Mouse (Mus musculus) intestine, embryonic 15.5 days (tissue): ENCODE data around the gene Naa38. TPM values are rescaled to one million over a fixed set of nuclear protein-coding genes. Genes with fewer than 3 reads are reported as not detected.

Source experiments
- ATAC-seq: fragments of 200-750 bp; cut with Nextera tagmentation; 2 replicates; pipeline ENCODE4 v1.8.0; 2017; ENCODE audit warnings: moderate TSS enrichment, moderate library complexity
- H3K27ac ChIP-seq: fragments of 300-500 bp; sonication (generic); 2 replicates; pipeline ENCODE4 v1.5.1; 2015; ENCODE audit warnings: mild to moderate bottlenecking, inconsistent platforms
- H3K27me3 ChIP-seq: fragments of 300-500 bp; sonication (generic); replicated peaks from 2 replicates; pipeline ENCODE4 v1.6.1; 2015; ENCODE audit warnings: inconsistent platforms
- H3K36me3 ChIP-seq: fragments of 300-500 bp; sonication (generic); 2 replicates; pipeline ENCODE4 v1.6.1; 2015; ENCODE audit warnings: inconsistent platforms
- H3K4me1 ChIP-seq: fragments of 300-500 bp; sonication (generic); replicated peaks from 2 replicates; pipeline ENCODE4 v1.6.1; 2015; ENCODE audit warnings: inconsistent platforms
- H3K4me2 ChIP-seq: fragments of 300-500 bp; sonication (generic); replicated peaks from 2 replicates; pipeline ENCODE4 v1.6.1; 2015; ENCODE audit warnings: mild to moderate bottlenecking, inconsistent platforms
- H3K4me3 ChIP-seq: fragments of 300-500 bp; sonication (generic); replicated peaks from 2 replicates; pipeline ENCODE4 v1.5.1; 2015; ENCODE audit warnings: inconsistent platforms
- H3K9ac ChIP-seq: fragments of 300-500 bp; sonication (generic); 2 replicates; pipeline ENCODE4 v1.6.1; 2015; ENCODE audit warnings: inconsistent platforms
- H3K9me3 ChIP-seq: fragments of 300-500 bp; sonication (generic); 2 replicates; pipeline ENCODE4 v1.6.1; 2016; ENCODE audit warnings: inconsistent platforms
- WGBS: fragments of 180-500 bp; shearing (Covaris S2); methylation state at CpG from one replicate; pipeline ENCODE4 v1.1.7; 2015; 5-methylcytosine and 5-hydroxymethylcytosine counted together
- polyA plus RNA-seq: library from polyadenylated mRNA; unstranded; fragments of >200 nt; fragmentation: Nextera tagmentation; extraction: Ambion mirVana; gene quantifications from 2 replicates; pipeline ENCODE4 v1.2.1, GENCODE M21; 2015

Gene Naa38
- polyA plus RNA-seq, 1 experiment from 2014 or later = 154 TPM

- WGBS = 31% methylated on average over 11 of the region's 11 CpGs
These were observed 1.5 kb downstream of the Naa38 start for GRCm38 (mm10) chr11:69396772-69397171.

GRCm38 (mm10) chr11:69397581-69398057 lies 2.3 kb downstream of the Naa38 start:
- Histone ChIP-seq H3K27ac (peak overlapping the region; percentile 98), H3K36me3 (peaks cover 27% of the 10 kb centered on the region), H3K27me3 (no peaks in the 10 kb centered on the region), H3K4me3 (peak overlapping the region; percentile 32), H3K4me2 (peak overlapping the region; percentile 65), H3K9ac (peak overlapping the region; percentile 51), H3K4me1 (peaks cover 41% of the 10 kb centered on the region), H3K9me3 (no peaks in the 10 kb centered on the region)
- 23% methylated on average over 24 of the region's 24 CpGs for WGBS
- ATAC-seq = no peak

More at GRCm38 (mm10) chr11:69396772-69397171, 1.5 kb downstream of the Naa38 start:
- no peaks in the 10 kb centered on the region for H3K9me3 ChIP-seq
- H3K9ac ChIP-seq = peak overlapping the region; percentile 93
- peak overlapping the region; percentile 71 for H3K4me3 ChIP-seq
- ATAC-seq = no peak
- no peaks in the 10 kb centered on the region for H3K27me3 ChIP-seq
- H3K4me2 ChIP-seq = peak overlapping the region; percentile 65
- peaks cover 41% of the 10 kb centered on the region for H3K4me1 ChIP-seq
- H3K36me3 ChIP-seq = peaks cover 21% of the 10 kb centered on the region
- H3K27ac ChIP-seq = peak overlapping the region; percentile 98

- no peak for ATAC-seq
- Histone ChIP-seq H3K4me1 (peaks cover 41% of the 10 kb centered on the region), H3K9me3 (no peaks in the 10 kb centered on the region), H3K27me3 (no peaks in the 10 kb centered on the region), H3K4me2 (peak within 1 kb of the TSS; percentile 65), H3K27ac (peak within 1 kb of the TSS; percentile 98), H3K9ac (peak within 1 kb of the TSS; percentile 51), H3K4me3 (peak within 1 kb of the TSS; percentile 32), H3K36me3 (peaks cover 27% of the 10 kb centered on the region)
- WGBS = 12% methylated on average over 16 of the region's 16 CpGs
These were observed 2.8 kb downstream of the Naa38 start, which contains the start of gene Tmem88 for GRCm38 (mm10) chr11:69398059-69398458. Tmem88 (minus strand) TSS chr11:69398234.

GRCm38 (mm10) chr11:69398486-69399200 lies 3.4 kb downstream of the Naa38 start:
- Histone ChIP-seq H3K27ac (no peak overlapping the region), H3K9ac (no peak overlapping the region; the same call in 1 of the 2 replicates)

GRCm38 (mm10) chr11:69399201-69400082 lies 4.2 kb downstream of the Naa38 start:
- no peak for ATAC-seq
- H3K27ac ChIP-seq = 0 out of 2 replicates have a peak overlapping the region, but pooled peaks have one; percentile 36
- H3K9ac ChIP-seq = peak overlapping the region; percentile 10; the same call in 1 of the 2 replicates
- 42% methylated on average over 66 of the region's 66 CpGs for WGBS
- no peaks in the 10 kb centered on the region for H3K27me3 ChIP-seq
- H3K4me2 ChIP-seq = peak overlapping the region; percentile 65
- H3K4me3 ChIP-seq = no peak overlapping the region
- no peaks in the 10 kb centered on the region for H3K9me3 ChIP-seq
- H3K4me1 ChIP-seq = peaks cover 39% of the 10 kb centered on the region
- H3K36me3 ChIP-seq = peaks cover 38% of the 10 kb centered on the region

More at GRCm38 (mm10) chr11:69398486-69399200, 3.4 kb downstream of the Naa38 start:
- no peak for ATAC-seq
- Histone ChIP-seq H3K27me3 (no peaks in the 10 kb centered on the region), H3K4me2 (peak overlapping the region; percentile 65), H3K36me3 (peaks cover 31% of the 10 kb centered on the region), H3K9me3 (no peaks in the 10 kb centered on the region), H3K4me1 (peaks cover 41% of the 10 kb centered on the region), H3K4me3 (peak overlapping the region; percentile 32; the same call in 1 of the 2 replicates)
- WGBS = 40% methylated on average over 21 of the region's 21 CpGs

- H3K4me1 ChIP-seq = peaks cover 39% of the 10 kb centered on the region
- no peak overlapping the region for H3K27ac ChIP-seq
- H3K36me3 ChIP-seq = peaks cover 44% of the 10 kb centered on the region
These were observed 5.0 kb downstream of the Naa38 start for GRCm38 (mm10) chr11:69400083-69400850.

GRCm38 (mm10) chr11:69401210-69401637 lies 5.9 kb downstream of the Naa38 start:
- 21% methylated on average over 22 of the region's 22 CpGs for WGBS
- Histone ChIP-seq H3K9ac (no peak overlapping the region), H3K27ac (no peak overlapping the region), H3K36me3 (peaks cover 54% of the 10 kb centered on the region), H3K4me3 (no peak overlapping the region), H3K9me3 (no peaks in the 10 kb centered on the region), H3K4me2 (0 out of 2 replicates have a peak overlapping the region, but pooled peaks have one; percentile 17), H3K4me1 (peaks cover 39% of the 10 kb centered on the region), H3K27me3 (no peaks in the 10 kb centered on the region)
- peak; percentile 78 for ATAC-seq

More at GRCm38 (mm10) chr11:69400083-69400850, 5.0 kb downstream of the Naa38 start:
- WGBS = 78% methylated on average over 25 of the region's 25 CpGs
- no peak overlapping the region for H3K4me3 ChIP-seq
- ATAC-seq = no peak
- no peaks in the 10 kb centered on the region for H3K27me3 ChIP-seq
- H3K9ac ChIP-seq = peak overlapping the region; percentile 10; the same call in 1 of the 2 replicates
- no peaks in the 10 kb centered on the region for H3K9me3 ChIP-seq
- H3K4me2 ChIP-seq = peak overlapping the region; percentile 34; the same call in 1 of the 2 replicates

- H3K9me3 ChIP-seq = no peaks in the 10 kb centered on the region
- H3K27ac ChIP-seq = no peak overlapping the region
- H3K4me1 ChIP-seq = peaks cover 34% of the 10 kb centered on the region
- 84% methylated on average over 12 of the region's 12 CpGs for WGBS
- H3K27me3 ChIP-seq = no peaks in the 10 kb centered on the region
- no peak overlapping the region for H3K4me2 ChIP-seq
- peaks cover 60% of the 10 kb centered on the region for H3K36me3 ChIP-seq
- H3K4me3 ChIP-seq = no peak overlapping the region
- no peak for ATAC-seq
- no peak overlapping the region for H3K9ac ChIP-seq
These were observed 6.7 kb downstream of the Naa38 start for GRCm38 (mm10) chr11:69401987-69402386.

- no peaks in the 10 kb centered on the region for H3K27me3 ChIP-seq
- no peak overlapping the region for H3K4me2 ChIP-seq
- 92% methylated on average over 38 of the region's 38 CpGs for WGBS
- no peaks in the 10 kb centered on the region for H3K9me3 ChIP-seq
- H3K9ac ChIP-seq = no peak overlapping the region
- no peak overlapping the region for H3K4me3 ChIP-seq
- no peak overlapping the region for H3K27ac ChIP-seq
- ATAC-seq = no peak
- peaks cover 71% of the 10 kb centered on the region for H3K36me3 ChIP-seq
- peaks cover 35% of the 10 kb centered on the region for H3K4me1 ChIP-seq
These were observed 8.7 kb downstream of the Naa38 start for GRCm38 (mm10) chr11:69403691-69404594.

- no peaks in the 10 kb centered on the region for H3K9me3 ChIP-seq
- peaks cover 66% of the 10 kb centered on the region for H3K36me3 ChIP-seq
- no peak overlapping the region for H3K9ac ChIP-seq
- H3K4me1 ChIP-seq = peaks cover 29% of the 10 kb centered on the region
- ATAC-seq = no peak
- WGBS = 91% methylated on average over 23 of the region's 24 CpGs
- no peaks in the 10 kb centered on the region for H3K27me3 ChIP-seq
- H3K4me3 ChIP-seq = no peak overlapping the region
- no peak overlapping the region for H3K27ac ChIP-seq
- H3K4me2 ChIP-seq = no peak overlapping the region
These were observed 9.5 kb downstream of the Naa38 start for GRCm38 (mm10) chr11:69404595-69405396.
